9 mouse cellular contexts compared by ENCODE assay signal in the genomic region with DNA sequence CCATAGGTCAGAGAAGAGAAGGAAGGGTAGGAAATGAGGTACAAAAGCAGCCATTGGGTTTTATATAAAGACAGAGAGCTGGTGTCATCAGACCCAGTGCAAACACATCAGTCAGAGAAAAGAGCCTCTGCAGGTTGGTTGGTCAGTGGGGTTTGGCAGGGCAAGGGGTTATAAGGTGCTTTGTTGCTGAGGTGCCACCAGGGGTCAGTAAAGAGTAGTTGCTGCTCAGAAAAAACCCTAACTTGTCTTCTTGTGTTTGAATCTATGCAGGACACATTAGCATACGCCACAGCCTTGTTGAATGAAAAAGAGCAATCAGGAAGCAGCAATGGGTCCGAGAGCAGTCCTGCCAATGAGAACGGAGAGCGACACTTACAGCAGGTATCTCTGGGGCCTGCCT. TPM values are rescaled to one million over a fixed set of nuclear protein-coding genes. Genes with fewer than 3 reads are reported as not detected.
DNase-seq lines count a peak whose midpoint lies in the region; ATAC-seq and TF ChIP-seq lines count a peak whose summit lies in the region.
"Had no signal": no experiment of that assay in that cellular context is flagged by ENCODE, and none has a peak within 500 bp of the region (broad histone marks: within the 10 kb centered on the region; RNA-seq: fewer than 3 reads in every experiment).

No protein-coding gene starts in this region.

- no peak overlapping the region for H3K27ac ChIP-seq in liver, embryonic 14.5 days
- H3K27ac ChIP-seq in liver, embryonic 11.5 days (ENCODE audit: low read depth, low read length) = no peak overlapping the region
- no peak overlapping the region for H3K27ac ChIP-seq in limb, embryonic 14.5 days (replicated peaks; ENCODE audit: low read depth, low read length)

- no peak overlapping the region for H3K4me2 ChIP-seq in liver, embryonic 14.5 days (ENCODE audit: low read depth)
- H3K4me2 ChIP-seq in liver, embryonic 11.5 days = no peak overlapping the region
- no peak overlapping the region for H3K4me2 ChIP-seq in limb, embryonic 14.5 days (replicated peaks; ENCODE audit: low read depth, low read length, severe bottlenecking)

- TF ChIP-seq POLR2A in limb, embryonic 14.5 days (IDR thresholded peaks at IDR 0.05; ENCODE audit: borderline replicate concordance, extremely low read depth, insufficient read depth, insufficient read length) = no peak

- no peaks in the 10 kb centered on the region for H3K27me3 ChIP-seq in liver, embryonic 14.5 days (ENCODE audit: control insufficient read depth, insufficient read depth, low read length)
- H3K27me3 ChIP-seq in liver, embryonic 11.5 days (replicated peaks; ENCODE audit: control insufficient read depth, insufficient read depth, low read length) = no peaks in the 10 kb centered on the region
- H3K27me3 ChIP-seq in G1E (ENCODE audit: insufficient read depth, low read length) = no peaks in the 10 kb centered on the region
- H3K27me3 ChIP-seq in limb, embryonic 14.5 days (ENCODE audit: control insufficient read depth, insufficient read depth, low read length) = no peaks in the 10 kb centered on the region

- DNase-seq in liver, embryonic 14.5 days (ENCODE audit: low read depth in 3 of 3, low spot score in 3 of 3) = no peak
- no peak for DNase-seq in liver, embryonic 11.5 days (ENCODE audit: low spot score)
- no peak for DNase-seq in G1E (ENCODE audit: low spot score)
- peak; percentile 22 for DNase-seq in c-Kit-positive CD71-positive TER-119-negative erythroid progenitor cells, embryonic 14.5 days (ENCODE audit: low read depth)
- peak; percentile 53 for DNase-seq in limb, embryonic 14.5 days (ENCODE audit: low spot score)
- no peak for DNase-seq in natural killer cell, adult 2 months (ENCODE audit: low spot score in 2 of 2)
- DNase-seq in kidney, adult 8-10 months = no peak

- no peak overlapping the region for H3K4me3 ChIP-seq in liver, embryonic 14.5 days (ENCODE audit: insufficient read depth in 1 of 2, low read depth in 2 of 2, low read length in 2 of 2)
- H3K4me3 ChIP-seq in liver, embryonic 11.5 days (ENCODE audit: low read depth, low read length) = no peak overlapping the region
- H3K4me3 ChIP-seq in G1E (ENCODE audit: low read depth, low read length) = no peak overlapping the region
- no peak overlapping the region for H3K4me3 ChIP-seq in limb, embryonic 14.5 days (replicated peaks; ENCODE audit: low read length)

- 79% methylated on average over 4 of the region's 4 CpGs for WGBS in liver, embryonic 14.5 days (ENCODE audit: insufficient replicate concordance)
- 68% methylated on average over 4 of the region's 4 CpGs for WGBS in liver, embryonic 11.5 days
- whole genome bisulfite sequencing in limb, embryonic 14.5 days = 71% methylated on average over 4 of the region's 4 CpGs

- no peaks in the 10 kb centered on the region for H3K4me1 ChIP-seq in liver, embryonic 14.5 days (replicated peaks; ENCODE audit: control insufficient read depth in 2 of 2, insufficient read depth in 2 of 2, low read length in 1 of 2)
- no peaks in the 10 kb centered on the region for H3K4me1 ChIP-seq in liver, embryonic 11.5 days (replicated peaks; ENCODE audit: control insufficient read depth, insufficient read depth, low read length)
- no peaks in the 10 kb centered on the region for H3K4me1 ChIP-seq in G1E (ENCODE audit: insufficient read depth, low read depth, low read length)
- no peaks in the 10 kb centered on the region for H3K4me1 ChIP-seq in limb, embryonic 14.5 days (ENCODE audit: control insufficient read depth, insufficient read depth, low read length)

- TF ChIP-seq CTCF in liver, embryonic 14.5 days (IDR thresholded peaks at IDR 0.05; ENCODE audit: low read depth) = peak; percentile 81
- peak; percentile 79 for TF ChIP-seq CTCF in G1E (IDR thresholded peaks at IDR 0.05; ENCODE audit: low read depth, low read length)

- no peak for ATAC-seq in liver, embryonic 14.5 days (ENCODE audit: insufficient read depth)
- no peak for ATAC-seq in liver, embryonic 11.5 days (replicated peaks; ENCODE audit: low FRiP score)
- ATAC-seq in G1E (ENCODE audit: extremely low read depth, insufficient number of reproducible peaks, low FRiP score, poor library complexity, severe bottlenecking) = no peak
- no peak for ATAC-seq in limb, embryonic 14.5 days (ENCODE audit: low FRiP score, low read depth)

- no peak for TF ChIP-seq EP300 in liver, embryonic 14.5 days (IDR thresholded peaks at IDR 0.05; ENCODE audit: low read depth)

- no peaks in the 10 kb centered on the region for H3K9me3 ChIP-seq in liver, embryonic 14.5 days (ENCODE audit: control insufficient read depth, low read length)
- H3K9me3 ChIP-seq in liver, embryonic 11.5 days (ENCODE audit: control insufficient read depth, low read length) = no peaks in the 10 kb centered on the region
- no peaks in the 10 kb centered on the region for H3K9me3 ChIP-seq in G1E (replicated peaks)
- no peaks in the 10 kb centered on the region for H3K9me3 ChIP-seq in limb, embryonic 14.5 days (ENCODE audit: control insufficient read depth, low read length)

- no peak overlapping the region for H3K9ac ChIP-seq in liver, embryonic 14.5 days (replicated peaks)
- no peak overlapping the region for H3K9ac ChIP-seq in liver, embryonic 11.5 days (ENCODE audit: low read depth, low read length)
- no peak overlapping the region for H3K9ac ChIP-seq in limb, embryonic 14.5 days (ENCODE audit: low read depth, low read length, severe bottlenecking)

- peaks cover 61% of the 10 kb centered on the region for H3K36me3 ChIP-seq in liver, embryonic 14.5 days (replicated peaks; ENCODE audit: control insufficient read depth, insufficient read depth, low read depth)
- H3K36me3 ChIP-seq in liver, embryonic 11.5 days (ENCODE audit: control insufficient read depth, insufficient read depth, low read length) = peaks cover 36% of the 10 kb centered on the region
- H3K36me3 ChIP-seq in G1E (replicated peaks) = peaks cover 93% of the 10 kb centered on the region
- H3K36me3 ChIP-seq in limb, embryonic 14.5 days (ENCODE audit: control insufficient read depth, insufficient read depth, low read length) = peaks cover 87% of the 10 kb centered on the region

RNA-seq across cellular contexts. Expression of a gene that starts 27.7 kb away (rescaled TPM):
- polyA plus RNA-seq in liver, embryonic 14.5 days (2012; rRNA removed) = 47.9 and 50.9 TPM in 2 replicates
- 37.8 and 41.1 TPM in 2 replicates for polyA plus RNA-seq in liver, embryonic 14.5 days (2014; fragmentation: Nextera tagmentation; extraction: Ambion mirVana)
- 71.5 and 75.4 TPM in 2 replicates for polyA plus RNA-seq in liver, embryonic 11.5 days (2014; fragmentation: Nextera tagmentation; extraction: Ambion mirVana)
- total RNA-seq in G1E (2014; fragmentation: Nextera tagmentation) (not detected in 2 replicates), G1E (2017) (not detected in 2 replicates)
- not detected in 2 replicates for polyA plus RNA-seq in G1E (2012)
- 5.2 and 6.2 TPM in 2 replicates for polyA plus RNA-seq in limb, embryonic 14.5 days (2012; rRNA removed)
- 2.8 and 3.4 TPM in 2 replicates for polyA plus RNA-seq in limb, embryonic 14.5 days (2014; fragmentation: Nextera tagmentation; extraction: Ambion mirVana)

RNA-seq across cellular contexts. Expression of a gene that starts 55.6 kb away (rescaled TPM):
- polyA plus RNA-seq in liver, embryonic 14.5 days (2012; rRNA removed) = not detected in 2 replicates
- polyA plus RNA-seq in liver, embryonic 14.5 days (2014; fragmentation: Nextera tagmentation; extraction: Ambion mirVana) = not detected in 2 replicates
- not detected in 2 replicates for polyA plus RNA-seq in liver, embryonic 11.5 days (2014; fragmentation: Nextera tagmentation; extraction: Ambion mirVana)
- not detected in 2 replicates for total RNA-seq in G1E (2014; fragmentation: Nextera tagmentation)
- total RNA-seq in G1E (2017) = 0.06 and 0.16 TPM in 2 replicates
- not detected in 2 replicates for polyA plus RNA-seq in G1E (2012)
- not detected in 2 replicates for polyA plus RNA-seq in limb, embryonic 14.5 days (2012; rRNA removed)
- polyA plus RNA-seq in limb, embryonic 14.5 days (2014; fragmentation: Nextera tagmentation; extraction: Ambion mirVana) = not detected in 2 replicates
- polyA plus RNA-seq: heart, embryonic 16.5 days; stomach, embryonic 14.5 days had no signal

Comparison
In these comparisons a context has a peak if more than half of its experiments do, and no peak if none do; other contexts are left out.
1. DNase-seq: peak in c-Kit-positive CD71-positive TER-119-negative erythroid progenitor cells, embryonic 14.5 days (single experiment) and limb, embryonic 14.5 days (single experiment); none in liver, embryonic 14.5 days (0 of 3), liver, embryonic 11.5 days (single experiment), G1E (single experiment), natural killer cell, adult 2 months (0 of 2) and kidney, adult 8-10 months (0 of 2).
2. RNA of a gene that starts 27.7 kb away (polyA plus RNA-seq): 71.5 to 75.4 TPM in liver, embryonic 11.5 days and 37.8 to 50.9 TPM in liver, embryonic 14.5 days; 2.8 to 6.2 TPM in limb, embryonic 14.5 days and not detected in G1E; every median in the first group is over 4 times any median in the second.